Mouse (Mus musculus) right cerebral cortex, postnatal 10 days (tissue): ENCODE measurements around the gene Atrn.

Experiments
- DNase-seq, 2 experiments: peaks; one replicate each; pipeline ENCODE4 v3.0.0; 2021; ENCODE audit warnings: low spot score in 2 of 2

The Atrn gene

GRCm38 (mm10) chr2:130905751-130906583, at the start of gene Atrn, which contains the start of gene 4930402H24Rik:
Atrn (plus strand) TSS chr2:130906495.
4930402H24Rik (minus strand) TSS chr2:130906406.
- DNase-seq = peak; percentile 95 to 96

- DNase-seq = no peak
Measured at GRCm38 (mm10) chr2:130862091-130862490, 44.2 kb upstream of the Atrn start.

- no peak for DNase-seq
Measured at GRCm38 (mm10) chr2:130870916-130871315, 35.4 kb upstream of the Atrn start.

DNA sequence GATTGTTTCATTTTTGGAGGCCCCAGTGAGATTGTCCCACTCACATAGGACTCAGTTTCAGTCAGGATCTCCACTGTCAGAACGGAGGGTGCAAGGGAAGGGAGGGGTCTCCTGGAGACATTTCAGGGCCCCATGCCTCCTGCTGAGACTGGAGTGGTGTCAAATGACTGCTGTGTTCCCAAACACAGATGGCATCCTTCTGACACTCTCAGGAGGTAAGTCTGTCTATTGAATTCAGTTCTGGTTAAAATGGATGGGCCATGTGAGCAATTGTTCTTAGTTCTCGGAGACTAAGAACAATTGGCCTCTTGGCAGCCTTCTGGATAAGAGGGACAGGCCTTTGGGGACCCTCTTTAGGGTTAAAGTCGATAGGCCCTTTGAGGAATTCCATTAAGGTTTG, 28.9 kb upstream of the Atrn start:
- no peak for DNase-seq

- no peak for DNase-seq
Measured at GRCm38 (mm10) chr2:130886983-130887382, 19.3 kb upstream of the Atrn start.

DNA sequence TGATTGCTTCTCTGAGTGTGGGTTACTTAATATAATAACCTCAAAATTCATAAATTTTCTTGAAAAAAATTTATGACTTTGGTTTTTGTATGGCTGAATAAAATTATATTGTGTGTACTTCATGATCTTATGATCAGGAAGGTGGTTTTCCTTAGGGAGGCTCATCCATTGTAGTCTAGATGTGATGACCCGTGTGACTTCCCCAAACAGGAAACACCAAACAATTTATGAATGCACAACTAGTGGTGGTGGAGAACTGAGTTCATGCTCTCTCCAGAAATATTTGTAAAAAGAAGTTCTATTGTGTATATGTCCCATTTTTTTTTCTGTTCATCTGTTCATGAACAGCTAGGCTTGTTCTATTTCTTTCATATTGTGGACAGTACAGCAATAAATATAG, 18.8 kb upstream of the Atrn start:
- no peak for DNase-seq

GRCm38 (mm10) chr2:130896944-130897343, 9.4 kb upstream of the Atrn start:
- DNase-seq = no peak

DNA sequence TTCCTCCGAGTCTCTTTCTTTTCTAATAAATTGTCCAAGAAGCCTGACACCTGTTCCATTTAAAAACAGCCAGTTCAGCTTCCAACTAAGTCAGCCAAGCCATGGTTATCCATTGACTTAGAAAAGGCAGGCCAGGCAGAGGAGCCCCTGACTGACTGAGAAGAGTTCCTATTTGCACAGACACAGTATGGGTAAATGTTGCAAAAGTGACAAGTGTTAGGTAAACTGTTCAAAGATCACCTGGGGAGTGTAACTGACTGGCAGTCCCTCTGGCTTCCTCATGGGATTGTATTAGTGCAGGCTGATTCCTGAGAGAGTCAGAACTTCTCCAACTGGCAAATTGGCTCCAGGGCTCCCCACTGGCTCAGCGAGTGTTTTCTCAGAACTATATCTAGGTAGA, 8.4 kb upstream of the Atrn start:
- no peak for DNase-seq

- DNase-seq = no peak
Measured at GRCm38 (mm10) chr2:130898783-130899182, 7.5 kb upstream of the Atrn start.

GRCm38 (mm10) chr2:130906584-130907315, 455 bp downstream of the Atrn start:
- DNase-seq = peak; percentile 46 to 49

DNA sequence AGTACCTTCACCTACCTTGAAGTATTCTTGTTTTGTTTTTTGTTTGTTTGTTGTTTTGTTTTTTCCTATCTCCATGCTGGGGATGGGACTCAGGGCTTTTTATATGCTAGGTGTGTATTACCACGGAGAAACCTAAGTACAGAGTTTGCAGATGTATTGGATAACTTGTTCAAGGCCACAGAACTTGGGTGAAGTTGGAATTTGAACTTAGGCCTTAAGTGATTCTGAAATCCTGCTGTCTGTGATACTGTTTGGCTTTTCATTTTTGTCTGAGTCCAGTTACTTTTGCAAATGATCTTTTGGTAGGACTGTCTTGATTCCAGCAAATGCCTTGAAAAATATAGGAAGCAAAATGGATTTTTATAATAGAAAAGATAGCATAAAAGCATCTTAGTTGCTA, 5.4 kb downstream of the Atrn start:
- no peak for DNase-seq

- DNase-seq = no peak
Measured at GRCm38 (mm10) chr2:130914873-130915272, 8.6 kb downstream of the Atrn start.

DNA sequence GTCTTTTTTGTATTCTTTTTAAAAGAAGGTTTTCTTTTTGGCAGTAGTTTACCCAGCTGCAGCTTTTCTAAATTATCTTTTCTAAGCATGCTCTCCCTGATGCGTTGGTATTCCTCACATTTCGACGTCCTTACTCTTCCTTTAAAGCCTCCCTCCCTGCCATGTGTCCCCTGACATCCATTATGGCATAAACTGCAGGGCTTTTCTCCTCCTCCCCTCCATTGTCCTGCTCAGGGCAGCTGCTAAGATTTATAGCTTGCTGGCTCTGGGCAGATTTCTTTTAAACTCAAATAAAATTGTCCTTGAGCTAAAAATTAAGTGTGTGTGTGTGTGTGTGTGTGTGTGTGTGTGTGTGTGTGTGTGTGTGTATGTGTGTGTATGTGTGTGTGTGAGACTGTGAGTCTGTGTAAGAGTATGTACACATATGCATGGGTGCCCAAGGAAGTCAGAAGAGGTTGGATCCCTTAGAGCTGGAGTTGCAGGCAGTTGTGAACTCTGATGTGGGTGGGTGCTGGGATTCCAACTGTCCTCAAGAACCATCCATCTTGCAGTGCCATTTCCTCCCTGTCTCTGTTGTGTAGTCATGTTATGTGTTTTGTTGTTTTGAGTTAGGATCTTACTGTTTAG, 10.3 kb downstream of the Atrn start:
- DNase-seq = no peak

GRCm38 (mm10) chr2:130917686-130918085, 11.4 kb downstream of the Atrn start:
- DNase-seq = no peak

GRCm38 (mm10) chr2:130919062-130919593, 12.8 kb downstream of the Atrn start:
- DNase-seq = no peak

DNA sequence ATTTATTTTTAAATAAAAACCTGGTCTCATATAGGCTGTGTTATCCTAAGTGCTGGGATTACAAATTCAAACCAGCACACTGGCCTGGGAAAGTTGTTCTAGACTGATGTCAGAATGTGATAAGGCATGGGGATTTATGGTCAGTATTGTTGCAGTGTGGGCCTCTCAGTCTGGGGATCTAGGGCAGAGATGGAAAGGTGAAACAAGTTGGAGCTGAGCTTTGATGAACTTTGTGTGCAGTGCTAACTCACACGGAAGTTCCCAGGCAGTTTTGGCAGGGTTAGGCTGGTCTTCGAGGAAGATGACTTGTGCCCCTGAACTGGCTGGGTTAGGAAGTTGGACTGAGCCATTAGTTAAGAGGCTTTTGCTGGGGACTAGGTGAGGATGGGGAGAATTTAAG, 18.7 kb downstream of the Atrn start:
- DNase-seq = no peak

- no peak for DNase-seq
Measured at GRCm38 (mm10) chr2:130928031-130928430, 21.7 kb downstream of the Atrn start.

DNA sequence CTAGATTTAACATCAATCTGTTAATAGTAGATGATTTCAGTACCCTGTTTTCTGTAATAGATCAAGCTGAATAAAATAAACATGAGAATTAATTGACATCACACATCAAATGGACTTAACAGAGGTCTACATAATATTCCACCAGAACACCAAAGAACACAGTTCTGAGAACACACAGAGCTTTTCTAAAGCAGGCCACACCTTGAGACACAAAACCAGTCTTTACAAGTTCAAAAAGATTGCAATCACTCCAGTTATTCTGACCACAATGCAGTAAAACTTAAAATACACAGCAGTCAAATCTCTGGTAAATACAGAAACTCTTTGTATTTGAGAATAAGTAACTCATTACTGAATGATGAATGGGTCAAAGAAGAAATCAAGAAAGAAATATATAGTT, 22.2 kb downstream of the Atrn start:
- DNase-seq = no peak

DNA sequence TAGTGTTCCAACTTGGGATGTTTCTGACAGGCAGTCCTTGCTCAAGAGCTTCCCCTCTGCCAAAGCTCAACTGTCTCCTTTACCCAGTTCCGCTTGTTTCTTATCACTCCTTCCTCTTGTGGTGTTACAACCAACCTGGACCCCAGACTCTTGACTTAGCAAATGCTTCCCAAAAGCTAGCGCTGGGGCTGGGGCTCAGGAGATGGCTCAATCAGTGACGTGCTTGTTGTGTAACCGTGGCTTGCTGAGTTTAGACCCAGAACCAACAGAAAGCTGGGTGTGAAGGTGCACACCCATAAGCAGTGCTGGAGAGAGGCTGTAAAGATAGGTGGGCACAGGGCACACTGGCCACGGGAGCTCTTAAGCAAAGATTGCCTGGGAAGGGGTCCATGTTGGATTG, 23.7 kb downstream of the Atrn start:
- DNase-seq = no peak

GRCm38 (mm10) chr2:130932865-130933264, 26.6 kb downstream of the Atrn start:
- no peak for DNase-seq

GRCm38 (mm10) chr2:130949781-130950180, 43.5 kb downstream of the Atrn start:
- DNase-seq = no peak

GRCm38 (mm10) chr2:130950548-130950947, 44.3 kb downstream of the Atrn start:
- DNase-seq = peak; percentile 95
